Mouse (Mus musculus) frontal cortex, postnatal 14 days (tissue): Measurements from ENCODE around the gene Inpp5d.
"Not testable (repeated sequence)": the region's sequence is repeated elsewhere in the genome, so short reads cannot be mapped to it uniquely, and the experiment has no call there.

ENCODE experiments used
- DNase-seq, 2 experiments: peaks; one replicate each; pipeline ENCODE4 v3.0.0; 2022; ENCODE audit warnings: low spot score in 2 of 2

Inpp5d gene

GRCm38 (mm10) chr1:87655101-87655500 lies 35.0 kb downstream of the Inpp5d start:
- no peak for DNase-seq

- DNase-seq, result no peak
These were observed 38.0 kb downstream of the Inpp5d start for GRCm38 (mm10) chr1:87658063-87658462.

GRCm38 (mm10) chr1:87658485-87658884 lies 38.4 kb downstream of the Inpp5d start:
- no peak for DNase-seq

- DNase-seq, result peak in 1 of 2 experiments; percentile 35
These were observed 39.0 kb downstream of the Inpp5d start for GRCm38 (mm10) chr1:87658937-87659617.

GRCm38 (mm10) chr1:87659618-87659960 lies 39.5 kb downstream of the Inpp5d start:
- no peak for DNase-seq

GRCm38 (mm10) chr1:87660740-87661139 lies 40.6 kb downstream of the Inpp5d start:
- DNase-seq, result no peak

- no peak for DNase-seq
These were observed 43.9 kb downstream of the Inpp5d start for GRCm38 (mm10) chr1:87663992-87664391.

- no peak for DNase-seq
These were observed 46.9 kb downstream of the Inpp5d start for GRCm38 (mm10) chr1:87667006-87667405.

- no peak for DNase-seq
These were observed 48.2 kb downstream of the Inpp5d start for GRCm38 (mm10) chr1:87668300-87668699.

- DNase-seq, result no peak
These were observed 51.4 kb downstream of the Inpp5d start for GRCm38 (mm10) chr1:87671483-87671882.

- DNase-seq, result no peak
These were observed 53.9 kb downstream of the Inpp5d start for GRCm38 (mm10) chr1:87673822-87674604.

GRCm38 (mm10) chr1:87676006-87676405 lies 55.9 kb downstream of the Inpp5d start:
- no peak for DNase-seq

GRCm38 (mm10) chr1:87679089-87679488 lies 59.0 kb downstream of the Inpp5d start:
- DNase-seq, result peak in 1 of 2 experiments; percentile 34

- DNase-seq, result no peak
These were observed 60.8 kb downstream of the Inpp5d start for GRCm38 (mm10) chr1:87680950-87681349.

- DNase-seq, result not testable (repeated sequence)
These were observed 62.4 kb downstream of the Inpp5d start for GRCm38 (mm10) chr1:87682473-87682872.

GRCm38 (mm10) chr1:87684071-87684470 lies 64.0 kb downstream of the Inpp5d start:
- no peak for DNase-seq

GRCm38 (mm10) chr1:87684791-87685190 lies 64.7 kb downstream of the Inpp5d start:
- DNase-seq, result no peak

- DNase-seq, result no peak
These were observed 66.2 kb downstream of the Inpp5d start for GRCm38 (mm10) chr1:87686351-87686750.

GRCm38 (mm10) chr1:87687009-87687408 lies 66.9 kb downstream of the Inpp5d start:
- no peak for DNase-seq

- no peak for DNase-seq
These were observed 69.7 kb downstream of the Inpp5d start for GRCm38 (mm10) chr1:87689661-87690341.

- no peak for DNase-seq
These were observed 76.2 kb downstream of the Inpp5d start for GRCm38 (mm10) chr1:87696358-87696757.

GRCm38 (mm10) chr1:87698010-87698409 lies 77.9 kb downstream of the Inpp5d start:
- no peak for DNase-seq
